Mouse (Mus musculus): ENCODE measurements at regions not wholly inside any gene's neighbourhood (a gene's known extent, or its start where the extent isn't known, plus 50 kb on each side); places are given as distances from the start of the nearest gene placed in this dataset.

DNA sequence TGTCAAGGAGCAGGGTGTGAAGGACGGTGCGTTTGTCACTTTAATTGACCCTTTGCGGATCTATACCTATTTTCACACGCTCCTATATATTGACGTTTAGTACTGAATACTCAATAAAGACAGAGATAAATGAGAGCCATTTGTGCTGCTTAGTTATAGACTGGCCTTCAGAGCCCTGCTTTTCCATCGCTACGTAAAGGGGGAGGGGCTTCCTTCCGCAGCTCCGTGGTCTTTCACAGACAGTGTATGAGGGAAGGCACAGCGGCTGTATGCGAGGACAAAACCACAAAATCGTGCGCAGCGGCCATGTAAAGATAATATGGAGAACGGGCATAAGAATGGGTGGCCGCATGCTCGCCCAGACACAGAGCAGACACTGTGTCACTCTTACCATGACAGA, 58.4 kb upstream of the Pced1b start:
- WGBS = 78% methylated on average over 17 of the region's 17 CpGs
- Histone ChIP-seq H3K27ac (replicated peaks) (no peak overlapping the region), H3K4me1 (peaks cover 5% of the 10 kb centered on the region; the same call in 1 of the 2 replicates), H3K9me3 (no peaks in the 10 kb centered on the region), H3K9ac (no peak overlapping the region), H3K4me3 (no peak overlapping the region), H3K4me2 (no peak overlapping the region), H3K36me3 (no peaks in the 10 kb centered on the region), H3K27me3 (replicated peaks) (no peaks in the 10 kb centered on the region)
- no peak for ATAC-seq (ENCODE audit: extremely low read depth, insufficient number of reproducible peaks, low FRiP score, low TSS enrichment)

DNA sequence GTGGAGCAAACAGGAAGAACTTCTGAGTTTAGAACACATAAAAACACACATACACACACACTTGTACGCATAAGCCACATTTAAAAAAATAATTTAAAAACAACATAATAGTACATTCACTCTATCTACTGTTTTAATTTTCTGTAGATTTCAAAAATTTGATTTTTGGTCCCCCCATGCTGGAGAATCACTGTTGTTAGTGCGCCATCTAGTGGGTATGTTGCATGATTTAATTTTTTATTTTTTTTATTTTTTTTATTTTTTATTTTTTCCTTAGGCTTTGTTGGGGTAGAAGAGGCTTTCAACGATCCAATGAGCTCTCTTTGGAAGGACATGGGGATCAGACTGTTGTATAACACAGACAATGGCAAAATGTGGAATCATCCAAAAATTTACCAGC, 59.1 kb upstream of the Pced1b start:
- Histone ChIP-seq H3K36me3 (no peaks in the 10 kb centered on the region), H3K27me3 (replicated peaks) (no peaks in the 10 kb centered on the region), H3K4me1 (peaks cover 5% of the 10 kb centered on the region; the same call in 1 of the 2 replicates), H3K4me2 (no peak overlapping the region), H3K4me3 (no peak overlapping the region), H3K9me3 (no peaks in the 10 kb centered on the region), H3K9ac (no peak overlapping the region), H3K27ac (replicated peaks) (no peak overlapping the region)
- WGBS = 35% methylated on average over 3 of the region's 3 CpGs
- no peak for ATAC-seq (ENCODE audit: extremely low read depth, insufficient number of reproducible peaks, low FRiP score, low TSS enrichment)

DNA sequence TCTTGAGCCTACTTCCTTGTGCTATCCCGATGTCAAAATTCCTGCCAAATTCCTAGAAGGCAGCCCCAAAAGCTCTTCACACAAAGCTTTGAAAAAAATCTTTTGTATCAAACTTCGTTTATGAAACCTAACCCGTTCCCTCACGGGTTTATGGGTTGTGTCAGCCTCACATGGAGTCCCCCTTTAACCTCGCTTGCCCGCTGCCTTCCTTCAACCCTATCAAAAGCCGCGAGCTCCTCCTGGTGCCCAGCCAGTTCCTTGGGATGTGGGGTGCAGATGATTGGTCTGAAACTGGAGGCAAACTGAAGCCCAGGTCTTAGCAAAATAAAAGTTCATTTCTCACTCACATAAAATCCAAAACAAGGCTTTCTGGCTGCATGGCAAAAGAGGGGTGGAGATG, 60.9 kb upstream of the Pced1b start:
- peaks cover 5% of the 10 kb centered on the region; the same call in 1 of the 2 replicates for H3K4me1 ChIP-seq
- H3K4me3 ChIP-seq = no peak overlapping the region
- H3K9me3 ChIP-seq = no peaks in the 10 kb centered on the region
- no peak overlapping the region for H3K9ac ChIP-seq
- H3K4me2 ChIP-seq = no peak overlapping the region
- WGBS = 57% methylated on average over 8 of the region's 8 CpGs
- H3K27me3 ChIP-seq (replicated peaks) = no peaks in the 10 kb centered on the region
- ATAC-seq (ENCODE audit: extremely low read depth, insufficient number of reproducible peaks, low FRiP score, low TSS enrichment) = no peak
- H3K27ac ChIP-seq (replicated peaks) = no peak overlapping the region
- H3K36me3 ChIP-seq = no peaks in the 10 kb centered on the region

DNA sequence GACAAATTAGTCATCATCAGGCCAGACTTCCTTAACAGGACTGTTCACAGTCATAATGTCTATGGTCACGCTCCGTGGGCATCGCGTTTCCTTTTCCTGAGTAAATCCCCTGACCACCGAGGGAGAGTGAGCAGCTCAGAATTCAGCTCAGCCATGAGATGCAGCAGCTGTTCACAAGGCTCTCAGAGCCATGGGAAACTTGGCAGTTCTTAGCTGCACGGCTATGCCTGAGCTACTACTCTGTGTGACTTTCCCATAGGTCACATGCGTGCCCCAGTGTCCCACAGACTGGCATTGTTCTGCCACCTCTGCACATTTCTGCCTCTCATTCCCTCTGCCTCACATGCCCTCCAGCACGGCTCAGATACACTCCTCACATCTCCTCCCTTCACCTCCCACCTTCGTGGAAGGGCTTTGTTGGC, 64.3 kb upstream of the Pced1b start:
- H3K9ac ChIP-seq = no peak overlapping the region
- no peaks in the 10 kb centered on the region for H3K36me3 ChIP-seq
- no peak overlapping the region for H3K4me3 ChIP-seq
- H3K4me1 ChIP-seq = peaks cover 5% of the 10 kb centered on the region; the same call in 1 of the 2 replicates
- H3K27me3 ChIP-seq (replicated peaks) = no peaks in the 10 kb centered on the region
- ATAC-seq (ENCODE audit: extremely low read depth, insufficient number of reproducible peaks, low FRiP score, low TSS enrichment) = no peak
- WGBS = 54% methylated on average over 9 of the region's 9 CpGs
- H3K27ac ChIP-seq (replicated peaks) = no peak overlapping the region
- no peaks in the 10 kb centered on the region for H3K9me3 ChIP-seq
- H3K4me2 ChIP-seq = no peak overlapping the region

DNA sequence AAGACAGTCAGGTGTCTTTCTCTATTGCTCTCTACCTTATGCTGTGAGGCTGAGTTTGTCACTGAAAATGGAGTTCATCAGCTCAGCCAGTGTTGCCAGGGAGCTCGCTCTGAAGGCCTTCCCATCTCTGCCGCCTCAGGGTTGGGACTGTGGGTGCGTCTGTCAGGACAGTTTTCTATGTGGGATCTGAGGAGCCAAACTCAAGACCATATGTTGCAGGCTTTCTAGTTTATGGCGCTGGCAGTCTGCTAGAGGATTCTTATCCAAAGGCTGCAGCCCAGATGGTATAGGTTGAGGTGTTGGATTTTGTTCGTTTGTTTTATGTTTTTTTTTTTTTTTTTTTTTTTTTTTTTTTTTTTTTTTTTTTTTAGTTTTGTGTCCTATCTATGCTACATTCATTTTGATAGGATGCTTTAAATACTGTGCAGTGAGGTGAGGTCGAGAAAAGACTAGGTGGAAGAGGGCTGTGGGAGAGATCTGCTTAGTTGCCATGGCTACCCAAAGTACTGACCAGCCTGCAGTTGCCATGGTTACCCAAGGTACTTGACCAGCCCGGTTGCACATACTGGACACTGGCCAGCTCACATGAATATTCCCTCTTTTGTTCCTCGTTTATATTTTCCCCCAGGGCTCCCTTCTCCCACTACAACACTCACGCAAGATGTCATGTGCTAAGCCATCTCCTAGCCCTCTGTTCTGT, 65.8 kb upstream of the Pced1b start:
- 72% methylated on average over 9 of the region's 9 CpGs for WGBS

DNA sequence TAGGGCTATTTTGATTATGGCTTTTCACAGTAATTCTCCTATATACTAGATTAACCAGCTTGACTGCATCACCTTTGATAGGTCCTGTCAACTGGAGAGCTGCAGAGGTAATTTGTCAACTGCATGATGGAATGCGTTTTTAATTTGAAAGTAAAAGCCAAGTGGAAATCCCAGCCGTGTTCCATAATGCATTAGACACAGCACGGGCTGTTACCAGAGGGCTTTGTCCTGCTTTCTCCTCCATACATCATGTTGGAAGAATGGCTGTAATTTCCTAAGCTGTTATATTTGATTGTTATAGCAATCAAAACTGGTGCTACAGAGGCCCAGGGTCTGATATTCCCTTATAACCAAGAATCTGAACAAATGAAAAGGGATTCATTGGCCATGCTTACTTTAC, 68.6 kb upstream of the Pced1b start:
- H3K27me3 ChIP-seq (replicated peaks) = no peaks in the 10 kb centered on the region
- no peaks in the 10 kb centered on the region for H3K36me3 ChIP-seq
- WGBS = 71% methylated on average over 3 of the region's 3 CpGs
- H3K4me2 ChIP-seq = no peak overlapping the region
- H3K27ac ChIP-seq (replicated peaks) = 0 out of 2 replicates have a peak overlapping the region, but pooled peaks have one; percentile 9
- no peak overlapping the region for H3K9ac ChIP-seq
- H3K4me1 ChIP-seq = peaks cover 11% of the 10 kb centered on the region
- ATAC-seq (ENCODE audit: extremely low read depth, insufficient number of reproducible peaks, low FRiP score, low TSS enrichment) = no peak
- no peak overlapping the region for H3K4me3 ChIP-seq
- no peaks in the 10 kb centered on the region for H3K9me3 ChIP-seq

More for the DNA sequence above, 65.8 kb upstream of the Pced1b start:
- H3K4me1 ChIP-seq = peaks cover 5% of the 10 kb centered on the region; the same call in 1 of the 2 replicates
- no peak overlapping the region for H3K4me3 ChIP-seq
- H3K27me3 ChIP-seq (replicated peaks) = no peaks in the 10 kb centered on the region
- no peaks in the 10 kb centered on the region for H3K36me3 ChIP-seq
- no peak for ATAC-seq (ENCODE audit: extremely low read depth, insufficient number of reproducible peaks, low FRiP score, low TSS enrichment)
- no peak overlapping the region for H3K4me2 ChIP-seq
- H3K27ac ChIP-seq (replicated peaks) = no peak overlapping the region
- no peak overlapping the region for H3K9ac ChIP-seq
- no peaks in the 10 kb centered on the region for H3K9me3 ChIP-seq

DNA sequence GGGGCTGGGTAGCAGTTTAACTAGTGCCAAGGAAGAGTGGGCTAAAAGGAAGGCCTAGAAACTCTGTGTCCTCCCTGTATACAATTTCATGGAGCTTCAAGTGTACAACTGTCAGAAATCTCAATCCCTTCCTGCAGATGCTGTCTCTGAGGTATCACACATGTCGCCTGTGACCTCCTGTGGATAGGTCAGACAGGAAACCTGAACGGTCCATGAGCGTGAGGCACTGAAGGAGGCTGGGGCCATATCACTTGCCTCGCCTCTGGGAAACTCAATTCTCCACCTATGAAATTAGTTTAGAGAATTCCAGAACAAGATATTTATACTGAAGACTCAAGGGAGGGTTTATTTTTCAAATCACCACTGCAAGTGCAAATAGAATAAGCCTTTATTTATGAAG, 69.1 kb upstream of the Pced1b start:
- Histone ChIP-seq H3K4me1 (peaks cover 16% of the 10 kb centered on the region), H3K27ac (replicated peaks) (no peak overlapping the region), H3K36me3 (no peaks in the 10 kb centered on the region), H3K27me3 (replicated peaks) (no peaks in the 10 kb centered on the region), H3K9ac (no peak overlapping the region), H3K4me2 (no peak overlapping the region), H3K4me3 (no peak overlapping the region), H3K9me3 (no peaks in the 10 kb centered on the region)
- 65% methylated on average over 4 of the region's 4 CpGs for WGBS
- ATAC-seq (ENCODE audit: extremely low read depth, insufficient number of reproducible peaks, low FRiP score, low TSS enrichment) = no peak

- 37% methylated on average over 5 of the region's 5 CpGs for WGBS
- 0 out of 2 replicates have a peak overlapping the region, but pooled peaks have one; percentile 8 for H3K27ac ChIP-seq (replicated peaks)
- ATAC-seq (ENCODE audit: extremely low read depth, insufficient number of reproducible peaks, low FRiP score, low TSS enrichment) = no peak; the same call in 1 of the 2 replicates
Observed at GRCm38 (mm10) chr15:97174989-97175388, 71.9 kb upstream of the Pced1b start.

DNA sequence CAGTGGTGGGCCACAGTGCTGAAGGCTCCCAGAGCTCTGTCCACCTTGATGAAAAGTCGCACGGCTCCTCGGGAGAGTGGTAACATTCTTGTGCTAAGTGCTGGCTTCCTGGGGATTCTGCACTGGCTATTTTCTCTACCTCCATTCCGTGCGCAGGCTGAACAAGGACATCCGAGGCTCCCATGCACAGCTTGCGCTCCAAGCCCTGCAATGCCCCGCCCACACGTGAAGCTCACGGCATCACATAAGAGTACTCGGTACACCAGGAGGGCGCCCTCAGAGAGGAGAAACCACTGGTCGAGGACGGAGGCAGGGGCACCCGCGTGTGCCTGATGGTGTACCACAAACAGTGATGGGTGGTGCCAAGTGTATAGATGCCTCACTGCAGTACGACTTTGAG, 73.7 kb upstream of the Pced1b start:
- Histone ChIP-seq H3K36me3 (no peaks in the 10 kb centered on the region), H3K27ac (replicated peaks) (no peak overlapping the region), H3K4me2 (peak overlapping the region; percentile 61), H3K27me3 (replicated peaks) (no peaks in the 10 kb centered on the region), H3K4me3 (peak overlapping the region; percentile 25), H3K4me1 (peaks cover 44% of the 10 kb centered on the region), H3K9me3 (no peaks in the 10 kb centered on the region), H3K9ac (peak overlapping the region; percentile 37)
- WGBS = 51% methylated on average over 17 of the region's 17 CpGs
- no peak for ATAC-seq (ENCODE audit: extremely low read depth, insufficient number of reproducible peaks, low FRiP score, low TSS enrichment)

More at GRCm38 (mm10) chr15:97174989-97175388, 71.9 kb upstream of the Pced1b start:
- Histone ChIP-seq H3K9me3 (no peaks in the 10 kb centered on the region), H3K4me3 (no peak overlapping the region), H3K4me2 (no peak overlapping the region), H3K4me1 (peaks cover 36% of the 10 kb centered on the region), H3K36me3 (no peaks in the 10 kb centered on the region), H3K9ac (peak overlapping the region; percentile 19; the same call in 1 of the 2 replicates), H3K27me3 (replicated peaks) (no peaks in the 10 kb centered on the region)

GRCm38 (mm10) chr15:97170074-97170473, 76.8 kb upstream of the Pced1b start:
- no peak for ATAC-seq (ENCODE audit: extremely low read depth, insufficient number of reproducible peaks, low FRiP score, low TSS enrichment)
- Histone ChIP-seq H3K36me3 (no peaks in the 10 kb centered on the region), H3K4me2 (no peak overlapping the region), H3K4me3 (no peak overlapping the region), H3K9me3 (no peaks in the 10 kb centered on the region), H3K9ac (no peak overlapping the region), H3K27me3 (replicated peaks) (no peaks in the 10 kb centered on the region), H3K4me1 (peaks cover 41% of the 10 kb centered on the region), H3K27ac (replicated peaks) (peak overlapping the region; percentile 20; the same call in 1 of the 2 replicates)
- WGBS = 50% methylated on average over 6 of the region's 6 CpGs

GRCm38 (mm10) chr15:97169381-97169780, 77.5 kb upstream of the Pced1b start:
- ATAC-seq (ENCODE audit: extremely low read depth, insufficient number of reproducible peaks, low FRiP score, low TSS enrichment) = no peak
- H3K27ac ChIP-seq (replicated peaks) = no peak overlapping the region; the same call in 1 of the 2 replicates
- no peak overlapping the region for H3K4me2 ChIP-seq
- no peaks in the 10 kb centered on the region for H3K27me3 ChIP-seq (replicated peaks)
- peaks cover 36% of the 10 kb centered on the region for H3K4me1 ChIP-seq
- no peak overlapping the region for H3K4me3 ChIP-seq
- no peaks in the 10 kb centered on the region for H3K36me3 ChIP-seq
- no peak overlapping the region for H3K9ac ChIP-seq
- WGBS = 61% methylated on average over 10 of the region's 10 CpGs
- no peaks in the 10 kb centered on the region for H3K9me3 ChIP-seq

- ATAC-seq (ENCODE audit: extremely low read depth, insufficient number of reproducible peaks, low FRiP score, low TSS enrichment) = no peak
- Histone ChIP-seq H3K9ac (no peak overlapping the region), H3K9me3 (no peaks in the 10 kb centered on the region), H3K27me3 (replicated peaks) (no peaks in the 10 kb centered on the region), H3K36me3 (no peaks in the 10 kb centered on the region), H3K4me1 (peaks cover 23% of the 10 kb centered on the region), H3K4me2 (no peak overlapping the region), H3K27ac (replicated peaks) (no peak overlapping the region), H3K4me3 (no peak overlapping the region)
- 90% methylated on average over 7 of the region's 7 CpGs for WGBS
Observed at GRCm38 (mm10) chr15:97167116-97167515, 79.8 kb upstream of the Pced1b start.

All from heart, embryonic 13.5 days (tissue).